ENCODE assay signal across 16 mouse cellular contexts in the genomic region with DNA sequence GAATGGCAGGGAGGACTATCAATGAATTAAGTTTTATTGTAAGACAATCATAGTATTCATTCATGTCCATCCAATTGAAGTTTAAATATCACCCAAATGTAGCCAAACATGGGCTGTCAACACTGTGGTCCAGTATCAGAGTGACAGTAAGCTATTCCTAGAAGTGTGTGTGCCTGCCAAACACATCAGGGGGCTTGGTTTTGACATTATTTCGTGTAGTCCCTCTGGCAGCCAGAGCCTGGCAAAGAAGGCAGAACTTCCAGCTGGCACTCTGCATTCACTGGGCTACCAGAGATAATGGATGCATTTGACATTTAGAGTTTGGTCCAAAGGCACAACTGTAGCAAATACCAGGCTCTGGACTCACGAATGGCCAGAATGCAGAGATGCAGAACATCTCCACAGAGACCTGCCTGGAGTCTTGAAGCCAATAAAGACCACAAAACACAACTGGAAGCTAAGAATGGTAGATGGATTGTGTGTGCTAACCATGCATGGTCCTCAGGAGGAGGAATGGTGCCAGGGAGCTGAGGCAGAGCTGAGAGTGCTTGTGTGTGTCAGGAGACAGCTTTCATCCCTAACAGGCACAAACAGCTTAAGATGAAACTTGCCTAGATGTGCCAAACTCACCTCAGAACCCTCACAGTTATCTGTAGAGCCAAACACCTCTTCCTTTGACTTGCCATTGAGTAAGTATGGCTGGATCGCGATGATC.
"Had no signal": no experiment of that assay in that cellular context is flagged by ENCODE, and none has a peak within 500 bp of the region (broad histone marks: within the 10 kb centered on the region; RNA-seq: fewer than 3 reads in every experiment).

No protein-coding gene starts in this region.

- DNase-seq: kidney, postnatal 25 days; liver; liver, embryonic 13.5 days; liver, postnatal 0 days; lung, postnatal 14 days; right cerebral cortex, postnatal 14 days; thymus, adult 2 months; thymus, postnatal 25 days had no signal

- H3K4me2 ChIP-seq: limb, embryonic 12.5 days; liver, embryonic 13.5 days; lung, embryonic 15.5 days; midbrain, embryonic 12.5 days; stomach, embryonic 15.5 days had no signal

- H3K36me3 ChIP-seq: limb, embryonic 12.5 days; liver, embryonic 13.5 days; lung, embryonic 15.5 days; midbrain, embryonic 12.5 days; stomach, embryonic 15.5 days had no signal

- H3K9ac ChIP-seq: limb, embryonic 12.5 days; liver, embryonic 13.5 days; liver, postnatal 0 days; lung, embryonic 15.5 days; midbrain, embryonic 12.5 days; stomach, embryonic 15.5 days had no signal

- ATAC-seq: liver, postnatal 0 days; midbrain, embryonic 16.5 days had no signal

- H3K4me3 ChIP-seq: left cerebral cortex, adult 2 months; limb, embryonic 12.5 days; liver, embryonic 13.5 days; lung, embryonic 15.5 days; megakaryocyte, embryonic 14.5 days; midbrain, embryonic 12.5 days; stomach, embryonic 15.5 days had no signal

- H3K9me3 ChIP-seq: limb, embryonic 12.5 days; liver, embryonic 13.5 days; lung, embryonic 15.5 days; midbrain, embryonic 12.5 days; stomach, embryonic 15.5 days had no signal

- H3K27ac ChIP-seq: left cerebral cortex, adult 2 months; limb, embryonic 12.5 days; liver, embryonic 13.5 days; lung, embryonic 15.5 days; macrophage; midbrain, embryonic 12.5 days; stomach, embryonic 15.5 days had no signal

- H3K27me3 ChIP-seq: limb, embryonic 12.5 days; liver, embryonic 13.5 days; lung, embryonic 15.5 days; megakaryocyte, embryonic 14.5 days; midbrain, embryonic 12.5 days; stomach, embryonic 15.5 days had no signal

- H3K4me1 ChIP-seq: limb, embryonic 12.5 days; liver, embryonic 13.5 days; lung, embryonic 15.5 days; megakaryocyte, embryonic 14.5 days; midbrain, embryonic 12.5 days; stomach, embryonic 15.5 days had no signal
